Comparison of ENCODE assay signal across 25 mouse cellular contexts in genomic region chr8:118239186-118239585, GRCm38 (mm10). TPM values are rescaled to one million over a fixed set of nuclear protein-coding genes. Genes with fewer than 3 reads are reported as not detected.
DNase-seq lines count a peak whose midpoint lies in the region; ATAC-seq and TF ChIP-seq lines count a peak whose summit lies in the region.
"Had no signal": no experiment of that assay in that cellular context is flagged by ENCODE, and none has a peak within 500 bp of the region (broad histone marks: within the 10 kb centered on the region; RNA-seq: fewer than 3 reads in every experiment).

No protein-coding gene starts in this region.

- ATAC-seq in forebrain, postnatal 0 days = no peak
- ATAC-seq: activated CD4-positive, CD25-positive, alpha-beta regulatory T cell, adult 4 months; forebrain, embryonic 15.5 days; inflammation-experienced regulatory T-cells, adult 6 months; intestine, postnatal 0 days; Patski had no signal

- WGBS in forebrain, postnatal 0 days = 71% methylated on average over 1 of the region's 1 CpGs

- no peaks in the 10 kb centered on the region for H3K4me1 ChIP-seq in forebrain, postnatal 0 days (ENCODE audit: insufficient read depth)
- H3K4me1 ChIP-seq: embryonic facial prominence, embryonic 15.5 days; forebrain, embryonic 10.5 days; forebrain, embryonic 15.5 days; hindbrain, embryonic 15.5 days had no signal

- no peaks in the 10 kb centered on the region for H3K9me3 ChIP-seq in forebrain, postnatal 0 days (ENCODE audit: low read length)
- H3K9me3 ChIP-seq: embryonic facial prominence, embryonic 15.5 days; forebrain, embryonic 10.5 days; forebrain, embryonic 15.5 days; heart, embryonic 13.5 days; hindbrain, embryonic 15.5 days had no signal

- peak; percentile 47 for DNase-seq in retina, postnatal 1 day
- DNase-seq in retina, embryonic 14.5 days (ENCODE audit: low spot score) = no peak
- DNase-seq in adrenal gland, adult 2 months = peak; percentile 75
- peak; percentile 17 for DNase-seq in adrenal gland, postnatal 25 days
- no peak for DNase-seq in forebrain, postnatal 0 days
- DNase-seq in spleen, postnatal 10 days (ENCODE audit: low spot score in 2 of 2) = no peak
- DNase-seq in layer of hippocampus, adult 18-20 months (ENCODE audit: low spot score in 2 of 2) = no peak
- DNase-seq: cerebellum, adult 2 months; cerebellum, postnatal 14 days; embryo, embryonic 11 days; gastrocnemius, postnatal 10 days; heart, postnatal 36 days; kidney, adult 8-10 months had no signal

- no peak overlapping the region for H3K4me2 ChIP-seq in forebrain, postnatal 0 days (ENCODE audit: low read depth)
- H3K4me2 ChIP-seq: embryonic facial prominence, embryonic 15.5 days; forebrain, embryonic 15.5 days; heart, embryonic 13.5 days; hindbrain, embryonic 15.5 days had no signal

- no peaks in the 10 kb centered on the region for H3K36me3 ChIP-seq in forebrain, postnatal 0 days (ENCODE audit: insufficient read depth)
- H3K36me3 ChIP-seq: embryonic facial prominence, embryonic 15.5 days; forebrain, embryonic 10.5 days; forebrain, embryonic 15.5 days; heart, embryonic 13.5 days; hindbrain, embryonic 15.5 days had no signal

- H3K9ac ChIP-seq in forebrain, postnatal 0 days = no peak overlapping the region
- H3K9ac ChIP-seq: embryonic facial prominence, embryonic 15.5 days; forebrain, embryonic 15.5 days; heart, embryonic 13.5 days; hindbrain, embryonic 15.5 days had no signal

- H3K27me3 ChIP-seq in forebrain, postnatal 0 days (ENCODE audit: insufficient read depth, low read length) = no peaks in the 10 kb centered on the region
- H3K27me3 ChIP-seq: embryonic facial prominence, embryonic 15.5 days; forebrain, embryonic 15.5 days; heart, embryonic 13.5 days; hindbrain, embryonic 15.5 days had no signal

- H3K4me3 ChIP-seq in forebrain, postnatal 0 days (ENCODE audit: low read depth, low read length) = no peak overlapping the region
- H3K4me3 ChIP-seq: embryonic facial prominence, embryonic 15.5 days; erythroblast, embryonic 14.5 days; forebrain, embryonic 10.5 days; forebrain, embryonic 15.5 days; heart, embryonic 13.5 days; hindbrain, embryonic 15.5 days had no signal

- H3K27ac ChIP-seq in forebrain, postnatal 0 days (ENCODE audit: low read depth, low read length) = no peak overlapping the region
- H3K27ac ChIP-seq: embryonic facial prominence, embryonic 15.5 days; forebrain, embryonic 10.5 days; forebrain, embryonic 15.5 days; heart, embryonic 13.5 days; hindbrain, embryonic 15.5 days had no signal

- no peak for TF ChIP-seq CTCF in forebrain, postnatal 0 days (IDR thresholded peaks at IDR 0.05; ENCODE audit: low read depth)

RNA-seq across cellular contexts. Expression of gene Cdh13, which starts 44.3 kb away (rescaled TPM):
- 1 to 10 TPM; 5.3 to 8.1 TPM for total RNA-seq in adrenal gland, adult 2 months (2021)
- 8.7 and 9.2 TPM in 2 replicates for polyA plus RNA-seq in adrenal gland, adult 2 months (2012; rRNA removed)
- total RNA-seq in adrenal gland, postnatal 25 days (2021) = 6.3 and 9.3 TPM in 2 replicates
- 119 and 127 TPM in 2 replicates for total RNA-seq in forebrain, postnatal 0 days (2014; rRNA removed)
- 154 TPM in 2 replicates for polyA plus RNA-seq in forebrain, postnatal 0 days (2015; fragmentation: Nextera tagmentation; extraction: Ambion mirVana)
- total RNA-seq in layer of hippocampus, adult 18-20 months (2021) = 10 to 100 TPM; 40.7 to 43.8 TPM
- total RNA-seq: common myeloid progenitor, adult 5-6 weeks; MEL had no signal
- polyA plus RNA-seq: erythroblast, embryonic 14.5 days had no signal

Comparison
In these comparisons a context has a peak if more than half of its experiments do, and no peak if none do; other contexts are left out.
1. DNase-seq: peak in retina, postnatal 1 day (single experiment), adrenal gland, adult 2 months (single experiment) and adrenal gland, postnatal 25 days (single experiment); none in retina, embryonic 14.5 days (single experiment), forebrain, postnatal 0 days (single experiment), spleen, postnatal 10 days (0 of 2) and layer of hippocampus, adult 18-20 months (0 of 2).